Mouse (Mus musculus) gastrocnemius, adult 18-20 months (tissue): ENCODE data around the gene Rab11fip5. TPM values are rescaled to one million over a fixed set of nuclear protein-coding genes. Genes with fewer than 3 reads are reported as not detected.
A peak's percentile ranks its signal among the peaks of the same experiment; 100 is the strongest.

Source experiments
- DNase-seq: peaks from one replicate; pipeline ENCODE4 v3.0.0; 2021; ENCODE audit warnings: low spot score
- total RNA-seq, 2 experiments: library from RNA; stranded (reverse); gene quantifications; 2 replicates each; pipeline ENCODE4 v1.2.3; 2021

The Rab11fip5 gene
- total RNA-seq, 2 experiments from 2014 or later = 24.8 to 46.2 TPM

DNA sequence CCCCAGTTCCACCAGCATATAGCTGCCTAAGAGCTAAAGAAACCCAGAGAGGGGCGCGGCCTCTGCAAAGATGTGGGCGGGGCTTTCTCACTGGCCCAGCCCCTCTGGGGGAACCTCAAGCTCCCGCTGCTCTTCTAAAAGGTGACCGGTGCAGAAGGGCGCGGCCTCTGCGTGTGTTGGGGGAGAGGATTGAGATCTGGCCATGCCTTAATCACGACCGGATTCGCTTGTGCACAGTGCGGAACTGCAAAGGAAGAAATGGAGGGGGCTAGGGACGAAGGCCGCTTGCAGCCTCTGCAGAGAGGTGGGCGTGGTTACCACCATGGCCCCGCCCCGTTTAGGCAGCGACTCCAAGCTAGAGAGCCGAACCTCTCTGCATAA is 290 bp upstream of the Rab11fip5 start:
- peak; percentile 96 for DNase-seq

DNA sequence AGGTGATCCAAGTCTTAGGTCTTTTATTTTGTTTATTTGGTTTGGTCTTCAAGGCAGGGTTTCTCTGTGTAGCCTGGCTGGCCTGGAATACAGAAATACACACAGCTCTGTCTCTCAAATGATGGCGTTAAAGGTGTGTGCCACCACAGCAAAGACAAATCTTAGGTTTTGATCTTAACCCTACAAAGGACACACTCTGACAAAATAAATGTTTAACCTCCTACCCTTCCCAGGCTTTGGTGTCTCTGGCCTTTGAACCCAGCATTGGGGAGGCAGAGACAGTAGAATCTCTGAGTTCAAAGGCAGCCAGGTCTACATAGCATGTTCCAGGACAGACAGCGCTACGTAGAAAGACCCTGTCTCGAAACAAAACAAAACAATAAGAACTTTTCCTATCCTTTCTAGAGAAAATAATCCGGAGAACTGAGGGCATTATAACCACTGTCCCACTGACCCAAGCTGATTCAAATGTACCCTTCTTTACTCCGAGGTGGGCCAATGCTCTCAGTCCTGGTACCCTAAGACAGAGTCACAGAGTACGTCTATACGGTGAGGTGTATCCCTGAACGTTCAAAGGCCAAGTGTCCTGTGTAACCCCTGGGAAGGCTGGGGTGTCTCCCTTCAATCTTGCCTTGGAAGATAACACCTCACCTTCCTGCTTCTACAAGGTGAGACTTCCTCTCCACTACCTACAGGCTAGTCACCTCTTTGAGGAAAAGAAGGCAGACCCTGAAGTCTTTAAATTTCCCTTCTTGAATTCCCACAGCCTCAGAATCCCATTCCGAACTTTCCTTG is 1.2 kb downstream of the Rab11fip5 start:
- DNase-seq = no peak

DNA sequence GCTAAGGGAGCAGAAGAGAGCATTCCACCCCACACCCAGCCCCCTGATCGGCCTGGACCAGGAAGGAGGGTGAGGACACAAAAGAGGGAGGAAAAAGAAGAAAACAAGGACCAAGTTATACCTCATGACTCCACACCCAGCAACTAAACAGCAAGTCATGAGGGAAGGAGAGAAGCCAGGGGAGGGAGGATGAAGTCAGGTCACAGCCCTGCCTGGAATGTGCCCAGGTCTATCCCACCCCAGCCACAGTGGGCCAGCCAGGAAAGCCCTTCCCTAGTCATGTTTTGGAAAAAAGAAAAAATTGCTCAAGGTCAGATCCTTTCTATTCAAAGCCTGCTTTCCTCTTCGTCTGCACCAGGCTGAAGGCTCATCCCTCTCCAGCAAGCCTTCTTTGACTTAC is 1.9 kb downstream of the Rab11fip5 start:
- peak; percentile 66 for DNase-seq

DNA sequence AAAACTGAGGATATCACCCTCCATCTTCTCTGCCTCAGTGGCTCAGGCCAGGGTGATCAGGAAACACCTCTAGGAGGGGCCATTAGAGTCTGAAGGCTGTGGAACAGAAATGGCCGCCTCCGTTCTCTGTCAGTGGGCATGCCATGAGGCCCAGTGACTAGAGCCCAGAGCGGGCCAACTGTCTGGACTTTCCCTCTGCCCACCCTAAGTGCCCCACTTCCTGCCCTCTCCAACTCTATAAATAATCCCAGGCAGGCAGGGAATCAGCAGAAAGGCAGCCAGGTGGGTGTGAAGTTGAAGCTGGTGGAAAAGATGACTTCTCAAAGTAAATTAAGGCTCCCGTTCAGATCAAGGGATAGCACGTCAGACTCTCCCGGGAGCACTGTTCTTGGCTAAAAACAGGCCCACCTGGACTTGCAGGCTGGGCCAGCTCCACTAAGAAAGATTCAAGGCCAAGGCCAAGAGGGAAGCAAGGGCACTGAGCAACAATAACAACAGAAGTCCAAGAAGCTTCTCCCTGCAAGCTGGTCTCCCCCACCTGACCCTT is 2.5 kb downstream of the Rab11fip5 start:
- DNase-seq = no peak

DNA sequence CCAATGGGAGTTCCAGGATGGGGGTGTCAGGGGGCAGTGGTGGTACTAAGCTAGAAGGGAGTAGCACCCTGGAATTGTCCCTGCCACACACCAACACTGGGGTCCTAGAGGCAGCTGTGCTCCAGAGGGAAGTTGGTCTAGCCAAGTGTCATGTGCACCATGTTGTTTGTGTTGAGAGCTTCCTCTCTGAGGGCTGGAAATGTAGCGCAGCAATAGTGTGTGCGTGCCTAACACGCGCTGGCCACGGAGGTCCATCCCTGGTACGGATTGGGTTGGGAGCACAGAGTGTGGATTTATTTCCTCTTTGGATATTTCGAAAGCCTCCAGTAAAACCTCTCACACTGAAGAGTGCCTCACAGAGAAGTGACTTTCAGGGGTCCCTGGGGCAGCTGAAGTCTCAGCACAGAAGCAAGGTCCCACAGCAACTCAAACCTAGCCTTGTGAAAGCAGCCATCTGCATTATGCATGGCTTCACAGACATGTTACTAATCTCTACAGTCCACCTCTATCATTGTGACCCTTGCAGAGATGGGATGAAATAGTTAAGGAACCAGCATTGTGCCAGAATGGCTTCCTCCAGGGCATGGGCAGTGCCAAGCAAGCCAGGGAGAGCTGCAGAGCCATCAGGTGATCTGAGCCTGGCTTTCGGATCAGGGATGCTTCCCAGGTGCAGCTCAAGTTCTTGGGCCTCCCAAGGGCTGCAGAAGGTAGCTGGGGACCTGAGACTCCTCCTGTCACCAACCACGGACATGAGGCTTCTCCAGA is 3.6 kb downstream of the Rab11fip5 start:
- no peak for DNase-seq

DNA sequence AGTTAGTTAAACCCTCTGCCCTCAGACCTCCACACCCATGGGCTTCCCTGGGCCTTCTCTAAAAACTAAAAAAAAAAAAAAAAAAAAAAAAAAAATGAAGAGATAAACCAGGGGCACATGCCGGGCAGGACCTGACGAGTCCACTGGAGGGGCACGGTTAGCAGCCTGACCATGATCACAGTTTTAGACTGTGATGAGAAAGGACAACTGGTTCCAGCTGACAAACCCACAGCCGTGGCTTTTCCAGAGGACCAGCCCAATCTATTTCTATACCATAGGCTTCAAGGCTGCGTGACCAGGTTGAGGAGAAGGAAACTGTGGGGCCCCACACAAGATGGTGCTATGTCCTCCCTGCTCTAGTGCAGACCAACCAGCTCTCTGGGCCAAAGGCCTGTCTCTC is 4.4 kb downstream of the Rab11fip5 start:
- no peak for DNase-seq

DNA sequence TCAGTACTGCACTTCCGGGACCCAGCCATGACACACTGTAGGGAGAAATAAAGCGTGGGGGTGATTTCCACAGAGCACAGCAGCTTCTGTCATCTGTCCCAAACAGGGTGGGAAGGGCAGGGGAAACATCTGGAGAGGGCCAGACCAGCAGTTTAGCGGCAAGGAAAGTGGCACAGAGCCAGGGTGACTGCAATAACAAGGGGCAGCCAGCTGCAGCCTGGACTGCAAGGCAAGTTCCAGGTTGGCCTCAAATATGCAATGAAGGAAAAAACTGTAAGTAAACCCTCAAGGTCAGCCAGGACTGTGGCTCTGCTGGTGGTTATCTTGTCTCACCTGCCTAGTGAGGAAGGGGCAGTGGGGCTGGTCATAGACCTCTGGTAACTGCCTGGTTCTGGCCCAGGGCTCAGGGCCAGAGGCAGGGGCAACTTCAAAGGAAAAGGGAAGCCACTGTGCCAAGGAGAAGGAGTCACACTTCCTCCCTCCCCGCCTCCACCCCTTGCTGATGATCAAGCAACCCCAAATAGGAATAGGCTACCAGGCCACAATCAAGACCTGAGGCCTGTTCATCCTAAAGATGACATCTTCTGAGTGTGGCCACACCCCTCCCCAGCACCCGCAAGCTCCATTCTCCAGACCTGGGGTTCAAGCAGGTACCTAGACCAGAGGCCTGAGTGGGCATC is 5.1 kb downstream of the Rab11fip5 start:
- peak; percentile 79 for DNase-seq

DNA sequence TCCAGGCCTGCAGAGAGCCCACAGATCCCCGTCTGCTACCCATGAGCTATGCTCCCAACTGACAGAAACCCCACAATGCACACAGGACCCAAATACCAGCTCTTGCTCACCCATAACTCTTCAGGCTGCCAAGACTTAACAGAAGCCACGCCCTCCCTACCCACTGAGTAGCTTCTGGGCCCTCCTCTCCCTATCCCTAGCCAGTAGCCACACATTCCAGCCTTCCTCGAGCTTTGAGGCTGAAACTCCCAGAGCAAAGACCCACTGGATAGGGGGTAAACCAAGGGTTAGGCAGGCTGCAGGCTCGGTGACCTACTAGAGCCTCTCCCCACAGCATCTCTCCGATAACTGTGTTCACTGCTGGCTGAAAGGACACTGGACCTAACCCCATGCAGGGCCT is 5.7 kb downstream of the Rab11fip5 start:
- DNase-seq = no peak

DNA sequence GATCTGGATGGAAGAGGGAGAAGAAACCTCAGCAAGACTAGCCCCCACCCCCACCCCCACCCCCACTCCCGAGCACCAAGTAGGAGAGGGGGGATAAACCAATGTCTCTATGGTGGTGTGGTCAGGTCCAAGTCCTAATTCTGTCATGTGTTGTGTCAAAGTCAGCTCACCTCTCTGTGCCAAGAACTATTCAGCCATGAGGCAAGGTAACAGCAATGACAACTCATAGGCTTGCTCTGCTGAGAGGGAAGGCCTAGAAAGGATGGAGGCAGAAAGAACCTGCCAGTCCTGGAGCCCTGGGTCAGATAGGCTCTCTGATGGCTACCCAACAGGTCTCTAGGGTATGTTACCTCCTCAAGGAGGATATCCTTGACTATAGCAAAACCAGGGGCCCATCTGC is 6.3 kb downstream of the Rab11fip5 start:
- DNase-seq = no peak

DNA sequence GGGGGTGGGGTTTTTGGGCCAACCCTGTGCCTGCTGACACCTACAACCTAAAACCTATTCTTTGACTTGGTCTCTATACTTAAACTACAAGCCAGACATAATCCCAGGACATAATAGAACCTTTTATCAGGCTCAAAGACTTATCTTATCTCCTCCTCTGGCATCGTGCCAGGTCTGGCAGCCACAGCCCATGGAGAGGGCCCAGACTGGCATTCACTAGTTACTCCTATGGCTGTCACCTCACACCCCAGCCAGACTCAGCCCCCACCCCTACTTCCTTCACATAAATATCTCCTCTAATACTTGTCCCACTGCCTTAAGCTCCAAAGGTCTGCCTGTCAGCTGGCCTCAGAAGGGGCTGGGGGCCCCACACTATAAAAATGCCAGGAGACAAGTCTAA is 8.0 kb downstream of the Rab11fip5 start:
- DNase-seq = no peak

DNA sequence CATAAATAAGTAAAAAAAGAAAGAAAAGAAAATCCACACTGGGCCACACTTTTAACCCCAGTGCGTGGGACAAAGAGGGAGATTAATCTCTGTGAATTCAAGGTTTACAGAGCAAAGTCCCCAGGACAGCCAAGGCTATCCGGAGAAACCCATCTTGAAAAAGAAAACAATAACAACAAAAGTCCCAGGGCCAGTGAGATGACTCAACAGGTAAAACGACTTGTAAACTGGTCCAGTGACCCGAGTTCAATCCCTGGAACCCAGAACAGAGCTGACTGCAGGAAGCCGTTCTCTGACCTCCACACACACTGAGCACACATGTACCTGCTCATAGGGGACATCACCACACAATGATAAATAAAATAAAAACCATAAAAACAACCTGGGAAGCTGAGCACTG is 10.0 kb downstream of the Rab11fip5 start:
- no peak for DNase-seq

DNA sequence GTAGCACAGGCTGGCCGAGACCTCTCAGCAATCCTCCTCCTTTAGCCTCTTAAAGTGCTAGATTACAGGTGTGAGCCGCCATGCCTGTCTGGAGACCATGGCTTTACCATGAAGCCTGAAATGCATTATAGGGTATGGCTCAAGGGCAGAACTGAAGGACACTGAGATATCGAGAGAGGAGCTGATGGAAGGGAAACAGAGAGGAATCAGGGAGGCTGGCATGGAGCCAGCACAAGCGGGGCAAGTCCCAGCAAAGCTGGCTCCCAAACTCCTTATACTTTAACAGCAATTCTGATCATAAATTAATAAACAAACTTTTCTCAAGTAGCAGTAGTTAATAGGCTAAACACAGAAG is 10.6 kb downstream of the Rab11fip5 start:
- DNase-seq = no peak

DNA sequence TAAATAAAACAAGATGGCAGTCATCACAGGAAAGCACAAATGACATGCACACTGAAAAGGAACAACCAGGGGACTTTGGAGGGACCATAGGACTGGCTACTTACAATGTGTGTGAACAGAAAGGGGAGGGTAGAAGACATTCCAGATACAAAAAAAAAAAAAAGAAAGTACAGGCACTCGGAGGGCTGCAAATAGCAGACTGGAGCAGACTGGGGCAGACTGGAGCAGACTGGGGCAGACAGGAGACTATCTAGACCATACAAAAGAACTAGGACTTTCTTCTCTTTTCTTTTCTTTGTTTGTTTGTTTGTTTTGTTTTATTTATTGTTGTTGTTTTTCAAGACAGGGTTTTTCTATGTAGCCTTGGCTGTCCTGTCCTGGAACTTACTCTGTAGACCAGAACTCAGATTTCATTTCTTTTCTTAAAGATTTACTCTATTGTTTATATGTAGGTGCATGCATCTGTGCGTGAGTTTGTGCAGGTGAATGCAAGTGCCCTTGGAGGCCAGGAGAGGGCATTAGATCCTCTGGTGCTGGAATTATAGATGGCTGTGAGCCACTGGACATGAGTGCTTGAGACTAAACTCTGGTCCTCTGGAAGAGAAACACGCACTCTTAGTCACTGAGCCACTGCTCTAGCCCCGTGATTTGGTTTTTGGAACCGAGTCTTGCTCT is 11.1 kb downstream of the Rab11fip5 start:
- no peak for DNase-seq

DNA sequence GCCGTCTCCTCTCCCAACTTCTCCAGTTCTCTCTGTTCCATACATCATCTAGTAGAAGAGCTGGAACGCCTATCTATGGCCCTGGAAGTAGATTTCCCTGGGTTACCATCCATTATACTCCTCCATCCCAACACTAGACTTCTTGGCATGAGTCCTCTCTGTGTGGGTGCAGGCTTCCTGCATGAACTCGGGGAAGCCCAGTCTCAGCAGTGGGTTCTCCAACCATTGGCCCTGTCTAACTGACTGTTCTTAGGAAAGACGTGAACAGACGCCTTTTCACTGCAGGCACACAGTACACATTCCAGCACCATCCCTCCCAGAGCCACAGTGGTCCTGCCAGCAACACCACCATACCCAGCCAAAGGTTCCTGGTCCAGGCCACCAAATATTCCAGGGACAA is 11.8 kb downstream of the Rab11fip5 start:
- no peak for DNase-seq

DNA sequence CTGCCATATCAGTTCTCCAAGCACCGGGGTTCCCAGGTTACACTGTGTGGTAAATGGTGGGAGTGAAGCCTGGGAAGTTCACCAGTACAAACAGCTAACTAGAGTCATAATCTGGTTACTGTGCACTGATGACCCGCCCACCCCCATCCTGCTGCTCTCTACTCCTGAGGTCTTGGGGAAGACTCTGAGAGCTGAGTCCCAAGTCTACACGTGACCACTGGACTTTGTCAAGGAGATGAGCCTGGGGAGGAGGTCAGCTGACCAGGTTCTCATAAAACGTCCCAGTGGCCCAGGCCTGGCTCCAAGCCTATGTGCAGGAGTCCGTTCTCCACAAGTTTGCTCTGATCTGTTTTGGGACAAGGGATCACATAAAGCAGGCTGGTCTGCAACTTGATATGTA is 14.1 kb downstream of the Rab11fip5 start:
- DNase-seq = no peak

DNA sequence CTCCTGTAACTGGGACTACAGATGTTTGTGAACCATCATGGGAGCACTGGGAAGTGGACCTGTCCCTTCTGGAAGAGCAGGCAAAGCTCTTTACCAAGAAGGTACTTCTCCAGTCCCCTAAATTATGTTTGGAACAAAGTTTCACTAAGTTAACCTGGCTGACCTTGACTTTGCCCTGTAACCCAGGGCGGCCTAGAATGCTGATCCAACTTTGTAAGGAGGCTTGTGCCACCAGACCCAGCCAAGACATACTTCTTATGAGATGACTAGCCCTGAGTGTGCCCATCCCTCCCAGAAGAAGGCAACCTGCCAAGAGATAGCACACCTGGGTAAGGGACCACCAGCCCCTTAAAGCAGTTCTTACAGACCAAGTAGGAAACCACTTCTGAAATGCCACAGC is 15.6 kb downstream of the Rab11fip5 start:
- no peak for DNase-seq

DNA sequence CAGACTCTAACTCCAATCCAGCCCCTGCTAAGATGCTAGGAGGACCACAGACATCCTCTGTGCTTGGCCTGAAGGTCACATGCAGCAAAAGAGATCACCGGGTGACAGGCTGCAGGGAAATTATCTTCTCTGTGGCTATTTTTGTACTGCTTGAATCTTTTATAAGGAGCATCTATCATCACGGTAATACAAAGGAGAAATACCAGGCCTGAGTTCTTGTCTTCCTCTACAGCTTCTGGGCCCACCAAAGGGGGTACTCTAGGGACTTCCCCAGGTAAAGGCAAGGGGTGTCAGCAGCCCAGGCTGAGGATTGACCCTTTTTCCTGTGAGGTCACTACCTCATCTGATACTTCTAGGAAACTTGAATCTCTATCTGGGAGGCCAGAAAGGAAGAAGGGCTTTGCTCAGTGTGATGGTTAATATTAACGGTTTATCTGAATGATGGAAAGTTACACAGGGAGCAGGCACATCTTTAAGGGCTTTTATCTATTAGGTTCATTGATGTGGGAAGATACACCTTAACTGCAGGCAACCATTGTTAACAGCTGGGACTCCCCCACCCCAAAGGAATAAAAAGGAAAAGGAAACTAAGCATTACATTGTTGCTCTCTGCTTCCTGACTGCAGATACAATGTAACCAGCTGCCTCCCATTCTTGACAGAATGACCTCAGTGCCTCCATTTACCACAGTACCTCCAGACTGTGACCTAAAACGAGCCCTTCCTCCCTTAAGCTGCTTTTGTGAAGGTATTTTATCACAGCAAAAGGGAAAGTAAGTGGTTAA is 17.6 kb downstream of the Rab11fip5 start:
- DNase-seq = no peak

DNA sequence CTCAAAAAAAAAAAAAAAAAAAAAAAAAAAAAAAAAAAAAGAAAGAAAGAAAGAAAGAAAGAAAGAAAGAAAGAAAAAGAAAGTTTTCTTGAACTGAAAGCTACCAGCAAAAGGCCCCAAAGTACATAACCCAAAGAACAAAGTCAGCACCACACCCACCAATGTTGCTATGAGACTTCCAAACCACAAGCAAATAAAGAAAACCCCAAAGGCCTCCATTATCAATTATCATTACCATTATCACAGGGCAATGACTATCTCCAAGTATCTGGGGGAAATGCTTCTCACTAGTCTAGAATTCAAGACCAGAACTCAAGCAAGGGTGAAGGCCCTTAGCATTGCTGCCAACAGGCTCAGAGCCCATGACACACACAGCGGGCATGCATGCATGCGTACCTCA is 18.7 kb downstream of the Rab11fip5 start:
- no peak for DNase-seq

DNA sequence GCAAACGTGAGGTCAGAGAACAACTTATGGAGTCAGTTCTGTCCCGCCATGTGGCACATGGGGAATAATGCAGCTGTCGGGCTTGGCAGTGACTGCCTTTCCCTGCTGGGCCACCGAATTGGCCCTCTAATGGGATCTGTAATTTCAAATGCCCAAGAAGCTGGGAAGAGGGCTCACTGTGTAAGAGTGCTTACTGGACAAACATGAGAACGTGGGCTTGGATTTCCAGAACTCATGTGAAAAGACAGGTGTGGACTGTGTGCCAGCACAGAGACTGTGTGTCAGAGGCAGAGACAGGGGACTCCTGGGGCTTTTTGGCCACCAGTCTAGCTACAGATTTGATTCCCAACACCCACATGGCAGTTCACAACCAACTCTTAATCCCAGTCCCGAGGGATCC is 19.7 kb downstream of the Rab11fip5 start:
- DNase-seq = no peak

DNA sequence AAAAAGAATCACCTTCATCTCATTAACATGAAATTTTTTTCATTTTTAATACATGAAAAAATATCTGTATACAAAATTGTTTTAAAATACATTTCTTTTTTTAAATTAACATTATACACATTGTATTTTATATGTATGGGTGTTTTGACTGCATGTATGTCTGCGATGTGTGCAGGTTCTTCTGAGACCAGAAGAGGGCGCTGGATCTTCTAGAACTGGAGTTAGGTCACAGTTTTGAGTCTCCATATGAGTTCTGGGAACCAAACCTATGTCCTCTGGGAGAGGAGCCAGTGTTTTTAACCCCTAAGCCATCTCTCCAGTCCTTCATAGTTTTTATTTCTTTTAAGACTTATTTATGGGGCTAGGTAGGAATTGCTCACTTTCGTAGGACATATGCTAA is 20.7 kb downstream of the Rab11fip5 start:
- DNase-seq = no peak

DNA sequence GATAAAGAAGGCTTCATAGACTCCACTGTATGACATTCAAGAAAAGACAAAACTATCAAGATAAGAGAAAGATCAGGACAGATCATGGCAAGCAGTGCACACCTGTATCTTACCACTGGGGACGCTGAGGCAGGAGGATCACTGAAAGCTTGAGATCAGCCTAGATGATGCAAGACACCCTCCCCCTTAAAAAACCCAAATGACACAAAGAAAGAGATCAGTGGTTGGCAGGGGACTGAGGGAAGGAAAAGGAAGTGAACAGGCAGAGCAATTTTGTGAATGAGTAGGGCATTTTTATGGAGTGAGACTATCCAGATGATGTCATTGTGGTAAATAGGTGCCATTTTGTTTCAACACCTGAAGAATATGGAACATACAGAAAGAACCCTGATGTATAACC is 24.3 kb downstream of the Rab11fip5 start:
- DNase-seq = no peak
